Mouse (Mus musculus) splenic B cell, adult 2 months (primary cell): Measurements from ENCODE around the gene Dlx3.

Experiments
- DNase-seq: peaks from one replicate; pipeline ENCODE4 v3.0.0-alpha.2; 2011; ENCODE audit warnings: low read depth, low spot score
- H3K27me3 ChIP-seq: 2 replicates; pipeline ENCODE4 v1.6.1; 2012; ENCODE audit warnings: mild to moderate bottlenecking, low read length, moderate library complexity, mixed read lengths; ENCODE audit not compliant: control insufficient read depth, poor library complexity, insufficient read depth, severe bottlenecking
- H3K36me3 ChIP-seq: 2 replicates; pipeline ENCODE4 v1.6.1; 2012; ENCODE audit warnings: mild to moderate bottlenecking, low read length, moderate library complexity, mixed read lengths; ENCODE audit not compliant: control insufficient read depth, poor library complexity, insufficient read depth, severe bottlenecking

The Dlx3 gene

DNA sequence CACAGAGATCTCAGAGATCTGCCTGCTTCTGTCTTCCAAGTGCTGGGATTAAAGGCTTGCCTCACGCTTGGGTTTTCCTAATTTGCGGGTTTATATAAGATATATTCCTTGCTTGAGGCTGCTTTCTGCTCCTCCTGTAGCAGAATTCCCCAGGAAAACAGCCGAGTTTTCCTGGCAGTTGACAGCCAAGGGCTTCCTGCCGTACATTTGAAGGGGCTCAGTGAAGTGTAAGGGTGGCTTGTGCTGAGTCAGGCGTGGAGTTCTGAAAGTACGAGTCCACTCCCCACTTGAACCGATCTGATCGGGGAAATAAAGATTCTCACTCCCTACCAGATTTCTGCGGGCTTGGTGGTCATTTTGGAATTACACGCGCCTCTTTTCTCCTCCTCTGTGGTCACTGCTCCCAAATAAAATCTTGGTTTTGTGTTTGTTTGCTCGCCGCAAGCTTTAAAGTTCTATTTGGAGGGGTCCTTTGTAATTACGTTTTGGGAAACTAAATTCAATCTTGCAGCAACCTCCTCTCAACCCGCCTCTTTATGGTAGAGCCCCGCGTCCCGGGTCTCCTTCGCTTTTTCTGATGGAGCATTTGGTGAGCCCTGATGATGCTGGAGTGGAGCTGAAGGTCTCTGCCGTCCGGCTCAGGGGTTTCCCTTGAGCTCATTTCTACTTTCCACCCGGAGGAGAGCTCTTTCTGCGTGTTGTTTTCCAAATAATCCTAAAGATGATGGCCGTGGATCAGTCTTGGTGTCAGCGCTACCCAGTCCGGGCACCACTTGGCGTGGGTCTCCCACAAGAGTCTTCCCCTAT lies 29.7 kb downstream of the Dlx3 start:
- H3K36me3 ChIP-seq: no peaks in the 10 kb centered on the region
- no peak for DNase-seq

DNA sequence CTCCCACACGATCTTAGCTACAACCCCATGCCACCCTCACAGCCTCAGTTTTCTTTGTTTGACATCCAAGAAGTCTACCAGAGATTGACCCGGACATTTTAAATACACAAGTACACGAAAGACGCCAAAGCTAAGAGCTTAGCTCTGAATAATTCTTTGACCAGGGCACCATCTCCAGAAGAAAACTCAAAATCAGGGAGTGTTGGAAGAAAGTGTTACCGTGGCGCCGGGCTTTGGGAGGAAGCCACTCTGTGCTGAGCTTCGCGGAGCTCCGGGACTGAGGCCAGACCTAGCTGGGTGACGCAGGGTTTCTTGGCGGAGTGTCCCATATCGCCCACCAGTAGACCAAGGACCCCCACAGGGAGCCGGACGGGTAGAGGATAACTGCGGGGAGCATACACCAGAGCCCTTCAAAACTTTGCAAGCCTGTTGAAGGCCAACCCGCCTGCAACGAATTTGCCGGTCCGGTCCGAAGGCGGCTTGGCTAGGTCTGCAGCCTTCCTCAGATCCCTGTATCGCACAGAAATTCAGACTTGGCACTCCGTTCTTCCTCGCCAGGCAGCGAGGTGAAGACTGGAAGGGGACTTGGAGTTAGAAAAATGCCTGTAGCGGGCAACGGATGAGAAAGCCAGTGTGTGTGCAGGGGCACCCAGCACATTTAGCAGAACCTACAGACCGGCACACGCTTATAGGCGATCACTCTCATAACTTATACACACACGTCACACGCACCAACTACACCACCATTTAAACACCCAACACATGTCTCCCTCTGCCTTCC lies 30.5 kb downstream of the Dlx3 start:
- H3K27me3 ChIP-seq: peaks cover 1% of the 10 kb centered on the region; the same call in 1 of the 2 replicates
- H3K36me3 ChIP-seq: no peaks in the 10 kb centered on the region
- DNase-seq: no peak

More for the DNA sequence above, 29.7 kb downstream of the Dlx3 start:
- peaks cover 3% of the 10 kb centered on the region for H3K27me3 ChIP-seq

DNA sequence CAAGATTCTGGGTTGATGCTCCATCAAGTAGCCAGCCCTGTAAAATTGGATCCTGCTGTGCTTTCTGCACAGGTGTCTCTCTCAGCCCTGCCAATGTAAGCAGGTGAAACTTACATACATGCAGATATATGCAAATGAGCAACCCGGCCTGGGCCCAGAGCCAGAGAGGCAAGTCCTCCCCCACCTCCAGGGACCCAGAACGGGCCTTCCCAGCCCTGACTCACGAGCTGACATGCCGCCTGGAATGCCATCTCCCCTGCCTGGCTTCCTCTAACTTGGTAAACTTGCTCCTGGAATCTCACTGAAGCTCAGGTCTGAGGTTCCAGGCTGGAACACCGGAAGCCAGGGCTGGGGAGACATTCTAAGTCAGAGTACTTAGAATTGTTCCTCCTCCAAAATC lies 33.2 kb downstream of the Dlx3 start:
- Histone ChIP-seq H3K36me3 (no peaks in the 10 kb centered on the region), H3K27me3 (no peaks in the 10 kb centered on the region)
- DNase-seq: no peak

DNA sequence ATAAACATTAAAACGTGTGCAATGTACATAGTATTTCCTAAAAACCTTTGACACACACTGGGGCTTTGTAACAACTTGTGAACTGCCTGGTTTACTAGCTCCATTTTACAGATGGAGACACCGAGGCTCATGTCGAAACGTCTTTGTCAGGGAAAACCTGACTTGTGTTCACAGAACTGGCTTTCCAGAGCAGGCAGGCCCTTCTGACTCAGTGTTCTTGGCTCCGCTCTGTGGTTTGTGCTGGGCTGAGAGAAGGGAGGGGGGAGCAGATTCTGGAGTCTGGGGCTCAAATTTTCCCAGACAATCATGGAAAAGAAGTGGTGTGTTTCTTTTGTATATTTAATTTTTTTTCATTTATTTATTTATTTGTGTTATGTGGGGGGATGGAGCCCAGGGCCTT lies 33.8 kb downstream of the Dlx3 start:
- DNase-seq: no peak
- Histone ChIP-seq H3K36me3 (no peaks in the 10 kb centered on the region), H3K27me3 (no peaks in the 10 kb centered on the region)

DNA sequence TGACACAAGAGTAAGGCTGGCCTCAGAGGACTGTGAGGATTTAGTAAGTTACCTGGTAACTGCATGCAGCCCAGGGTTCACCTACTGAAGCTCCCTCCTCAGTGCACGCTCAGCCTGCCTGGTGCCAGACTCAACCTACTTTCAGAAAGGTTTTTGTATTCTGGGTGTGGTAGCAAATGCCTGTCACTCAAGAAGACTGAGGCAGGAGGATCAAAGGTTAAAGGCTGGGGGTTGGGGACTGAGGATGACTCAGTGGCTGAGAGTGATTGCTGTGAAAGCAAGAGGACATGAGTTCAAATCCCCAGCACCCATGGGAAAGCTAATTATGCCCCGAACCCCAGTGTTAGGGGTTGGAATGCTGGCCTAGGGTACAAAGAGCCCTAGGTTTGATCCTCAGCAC lies 35.6 kb downstream of the Dlx3 start:
- H3K27me3 ChIP-seq: no peaks in the 10 kb centered on the region
- no peaks in the 10 kb centered on the region for H3K36me3 ChIP-seq
- DNase-seq: no peak

DNA sequence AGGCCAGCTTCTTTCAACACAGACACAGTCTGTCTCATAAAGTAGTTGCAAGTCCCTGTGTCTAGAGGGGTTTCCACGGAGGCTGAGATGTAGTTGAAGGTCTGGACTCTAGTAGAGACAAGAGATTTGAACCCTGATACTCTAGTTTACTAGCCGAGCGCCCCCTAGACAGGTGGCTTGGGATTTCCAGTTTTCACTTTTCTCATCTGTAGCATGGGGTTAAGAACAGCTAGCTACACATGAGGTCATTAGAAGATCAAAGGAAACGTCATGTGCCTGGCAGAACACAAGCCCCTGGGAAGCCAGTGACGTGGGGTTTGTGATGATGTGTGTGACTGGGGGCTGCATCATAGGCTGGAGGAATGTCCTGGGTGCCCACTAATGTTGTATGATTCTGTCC lies 37.4 kb downstream of the Dlx3 start:
- Histone ChIP-seq H3K27me3 (no peaks in the 10 kb centered on the region), H3K36me3 (no peaks in the 10 kb centered on the region)
- DNase-seq: no peak

DNA sequence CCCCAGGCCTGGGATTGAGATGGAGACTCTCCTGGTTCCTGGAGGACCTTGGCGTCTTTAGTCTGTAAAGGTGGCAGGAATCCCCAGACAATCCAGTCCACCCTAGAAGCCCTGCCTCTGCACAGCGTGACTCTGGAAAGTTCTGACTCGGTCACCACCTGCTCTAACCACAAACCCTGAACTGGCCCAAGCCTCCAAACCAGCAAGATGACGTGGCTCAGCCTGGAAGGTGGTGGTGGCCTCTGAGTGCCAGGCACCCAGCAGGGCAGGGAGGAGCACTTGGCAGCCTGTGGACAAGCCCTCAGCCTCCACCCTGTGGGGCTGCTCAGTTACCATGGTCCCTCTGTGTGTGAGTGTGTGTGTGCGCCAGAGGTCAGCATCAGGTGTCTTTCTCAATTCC lies 38.0 kb downstream of the Dlx3 start:
- no peak for DNase-seq
- Histone ChIP-seq H3K27me3 (no peaks in the 10 kb centered on the region), H3K36me3 (no peaks in the 10 kb centered on the region)

DNA sequence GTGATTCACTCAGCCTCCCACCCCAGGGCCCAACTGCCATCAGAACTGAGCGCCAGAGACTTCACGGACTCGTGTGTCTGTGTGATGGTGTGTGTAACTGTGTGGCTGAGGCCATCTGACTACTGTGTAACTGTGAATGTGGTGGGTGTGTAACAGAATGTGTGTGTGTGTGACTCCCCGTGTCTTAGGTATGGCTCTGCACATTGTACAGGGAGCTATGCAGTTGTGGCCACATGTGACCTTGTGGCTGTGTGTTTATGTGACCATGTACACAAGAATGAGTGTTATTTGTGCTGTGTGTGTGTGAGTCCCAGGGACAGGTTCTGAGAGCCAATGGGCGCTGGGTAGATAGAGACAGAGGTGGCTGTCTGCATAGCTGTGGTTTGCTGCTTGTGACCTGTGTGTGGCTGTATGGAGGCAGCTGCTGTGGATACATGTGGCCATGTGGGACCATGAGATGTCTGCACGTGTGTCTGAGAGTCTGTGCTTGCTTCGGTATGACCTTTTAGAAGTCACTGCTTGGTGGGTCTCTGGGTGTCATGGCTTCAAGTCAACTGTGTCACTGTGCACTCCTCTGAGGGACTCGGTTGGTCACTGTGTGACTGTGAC lies 39.9 kb downstream of the Dlx3 start:
- Histone ChIP-seq H3K36me3 (no peaks in the 10 kb centered on the region), H3K27me3 (no peaks in the 10 kb centered on the region)
- DNase-seq: no peak

DNA sequence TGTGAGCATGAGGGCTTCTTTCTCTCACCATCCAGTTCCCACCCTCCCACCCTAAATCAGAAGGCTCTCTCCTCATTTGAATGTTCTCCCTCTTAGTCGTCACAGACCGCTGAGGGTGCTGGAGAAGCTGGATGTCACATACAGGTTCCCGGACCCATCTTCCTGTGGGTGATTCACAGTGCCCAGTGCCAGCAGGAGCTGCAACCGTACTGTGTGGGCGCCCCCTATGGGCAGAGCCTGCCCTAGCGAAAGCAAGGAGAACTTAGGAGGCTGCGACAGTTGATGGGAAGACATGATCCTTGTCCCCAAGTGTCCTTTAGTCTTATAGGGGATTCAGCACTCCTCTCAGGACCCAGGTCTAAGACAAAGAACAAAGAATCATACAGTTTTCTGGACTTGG lies 40.8 kb downstream of the Dlx3 start:
- DNase-seq: peak; percentile 15
- no peaks in the 10 kb centered on the region for H3K36me3 ChIP-seq

DNA sequence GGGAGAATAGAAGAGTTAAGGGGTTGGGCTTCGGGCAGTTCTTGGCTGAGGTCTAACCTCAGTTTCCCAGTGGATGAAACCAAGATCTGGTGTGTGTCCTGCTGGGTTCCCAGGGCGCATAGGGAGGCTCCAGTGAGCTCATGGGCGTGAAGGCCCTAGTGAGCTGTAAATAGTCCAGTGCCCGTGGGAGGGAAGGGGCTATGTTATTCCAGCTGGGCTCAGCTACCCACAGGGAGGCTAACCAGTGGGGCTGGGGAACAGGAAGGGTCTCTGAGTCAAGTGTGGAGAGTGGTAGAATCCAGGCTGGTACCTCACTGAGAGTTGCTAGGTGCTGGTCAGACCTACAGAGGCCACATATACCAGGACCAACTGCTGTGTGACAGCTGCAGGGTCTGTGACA lies 41.8 kb downstream of the Dlx3 start:
- H3K27me3 ChIP-seq: no peaks in the 10 kb centered on the region
- DNase-seq: no peak
- H3K36me3 ChIP-seq: no peaks in the 10 kb centered on the region

More for the DNA sequence above, 40.8 kb downstream of the Dlx3 start:
- no peaks in the 10 kb centered on the region for H3K27me3 ChIP-seq

DNA sequence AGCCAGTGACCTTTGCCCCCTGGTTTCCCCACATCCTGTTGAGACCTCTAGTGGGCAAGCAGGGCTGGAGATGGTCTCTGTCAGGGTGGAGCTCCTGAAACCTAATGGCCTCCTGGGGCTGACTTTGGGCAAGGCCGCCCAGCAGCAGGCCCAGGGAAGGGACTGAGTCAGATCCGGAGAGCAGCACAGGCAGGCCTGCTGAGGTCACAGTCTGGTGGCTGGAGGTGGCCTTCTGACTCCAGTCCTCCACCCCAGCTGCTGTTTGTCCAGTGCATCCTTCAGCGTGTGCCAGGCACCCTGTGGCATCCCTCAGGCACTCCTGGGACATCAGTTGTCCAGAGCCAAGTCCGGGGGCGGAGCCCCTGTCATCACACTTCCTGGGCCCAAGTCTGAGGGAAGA lies 45.9 kb downstream of the Dlx3 start:
- DNase-seq: no peak
- no peaks in the 10 kb centered on the region for H3K36me3 ChIP-seq
- no peaks in the 10 kb centered on the region for H3K27me3 ChIP-seq
